Mouse (Mus musculus) liver, embryonic 12.5 days (tissue): ENCODE measurements around the gene Nhsl1. TPM values are rescaled to one million over a fixed set of nuclear protein-coding genes. Genes with fewer than 3 reads are reported as not detected.

Experiments used
- ATAC-seq: fragments of 200-750 bp; cut with Nextera tagmentation; 2 replicates; pipeline ENCODE4 v1.8.0; 2017; ENCODE audit warnings: moderate number of reproducible peaks, mild to moderate bottlenecking, moderate library complexity
- H3K27ac ChIP-seq: fragments of 300-500 bp; sonication (generic); 2 replicates; pipeline ENCODE4 v1.5.1; 2016; ENCODE audit warnings: mild to moderate bottlenecking
- H3K27me3 ChIP-seq: fragments of 300-500 bp; sonication (generic); replicated peaks from 2 replicates; pipeline ENCODE4 v1.6.1; 2016; ENCODE audit warnings: mild to moderate bottlenecking, moderate library complexity
- H3K36me3 ChIP-seq: fragments of 300-500 bp; sonication (generic); 2 replicates; pipeline ENCODE4 v1.6.1; 2016; ENCODE audit warnings: mild to moderate bottlenecking, moderate library complexity
- H3K4me1 ChIP-seq: fragments of 300-500 bp; sonication (generic); 2 replicates; pipeline ENCODE4 v1.6.1; 2016
- H3K4me2 ChIP-seq: fragments of 300-500 bp; sonication (generic); 2 replicates; pipeline ENCODE4 v1.6.1; 2016; ENCODE audit warnings: mild to moderate bottlenecking, moderate library complexity
- H3K4me3 ChIP-seq: fragments of 300-500 bp; sonication (generic); 2 replicates; pipeline ENCODE4 v1.5.1; 2016; ENCODE audit warnings: mild to moderate bottlenecking, moderate library complexity
- H3K9ac ChIP-seq: fragments of 300-500 bp; sonication (generic); 2 replicates; pipeline ENCODE4 v1.6.1; 2016; ENCODE audit warnings: mild to moderate bottlenecking, moderate library complexity
- H3K9me3 ChIP-seq: fragments of 300-500 bp; sonication (generic); replicated peaks from 2 replicates; pipeline ENCODE4 v1.6.1; 2016; ENCODE audit warnings: mild to moderate bottlenecking, moderate library complexity
- WGBS: fragments of 180-500 bp; shearing (Covaris S2); methylation state at CpG from one replicate; pipeline ENCODE4 v1.1.7; 2016; ENCODE audit not compliant: insufficient replicate concordance; 5-methylcytosine and 5-hydroxymethylcytosine counted together
- polyA plus RNA-seq: library from polyadenylated mRNA; unstranded; fragments of >200 nt; fragmentation: Nextera tagmentation; extraction: Ambion mirVana; gene quantifications from 2 replicates; pipeline ENCODE4 v1.2.1, GENCODE M21; 2016

The Nhsl1 gene
- polyA plus RNA-seq, 1 experiment from 2014 or later, result 0.97 TPM

GRCm38 (mm10) chr10:18480836-18481235 lies 162.1 kb downstream of the Nhsl1 start:
- Histone ChIP-seq H3K27me3 (no peaks in the 10 kb centered on the region), H3K36me3 (no peaks in the 10 kb centered on the region), H3K27ac (no peak overlapping the region), H3K4me3 (no peak overlapping the region), H3K9ac (no peak overlapping the region), H3K4me2 (no peak overlapping the region), H3K9me3 (no peaks in the 10 kb centered on the region), H3K4me1 (peaks cover 6% of the 10 kb centered on the region; the same call in 1 of the 2 replicates)
- 81% methylated on average over 10 of the region's 10 CpGs for WGBS
- no peak for ATAC-seq

- 35% methylated on average over 4 of the region's 4 CpGs for WGBS
- no peak overlapping the region for H3K27ac ChIP-seq
- ATAC-seq, result no peak
These were observed 163.9 kb downstream of the Nhsl1 start for GRCm38 (mm10) chr10:18482558-18483141.

GRCm38 (mm10) chr10:18483658-18484057 lies 164.9 kb downstream of the Nhsl1 start:
- Histone ChIP-seq H3K27ac (no peak overlapping the region), H3K4me1 (peaks cover 6% of the 10 kb centered on the region; the same call in 1 of the 2 replicates), H3K4me2 (no peak overlapping the region), H3K9ac (no peak overlapping the region), H3K9me3 (no peaks in the 10 kb centered on the region), H3K4me3 (no peak overlapping the region), H3K27me3 (no peaks in the 10 kb centered on the region), H3K36me3 (no peaks in the 10 kb centered on the region)
- 71% methylated on average over 3 of the region's 3 CpGs for WGBS
- ATAC-seq, result no peak

More at GRCm38 (mm10) chr10:18482558-18483141, 163.9 kb downstream of the Nhsl1 start:
- H3K36me3 ChIP-seq, result no peaks in the 10 kb centered on the region
- no peaks in the 10 kb centered on the region for H3K27me3 ChIP-seq
- H3K4me3 ChIP-seq, result no peak overlapping the region
- H3K4me1 ChIP-seq, result peaks cover 6% of the 10 kb centered on the region; the same call in 1 of the 2 replicates
- no peak overlapping the region for H3K4me2 ChIP-seq
- no peak overlapping the region for H3K9ac ChIP-seq
- H3K9me3 ChIP-seq, result no peaks in the 10 kb centered on the region

GRCm38 (mm10) chr10:18484731-18485130 lies 165.9 kb downstream of the Nhsl1 start:
- 67% methylated on average over 5 of the region's 5 CpGs for WGBS
- Histone ChIP-seq H3K27ac (no peak overlapping the region), H3K27me3 (no peaks in the 10 kb centered on the region), H3K4me1 (peaks cover 6% of the 10 kb centered on the region; the same call in 1 of the 2 replicates), H3K9ac (no peak overlapping the region), H3K4me3 (no peak overlapping the region), H3K9me3 (no peaks in the 10 kb centered on the region), H3K4me2 (no peak overlapping the region), H3K36me3 (no peaks in the 10 kb centered on the region)
- no peak for ATAC-seq

GRCm38 (mm10) chr10:18488239-18488803 lies 169.5 kb downstream of the Nhsl1 start:
- no peaks in the 10 kb centered on the region for H3K27me3 ChIP-seq
- H3K4me3 ChIP-seq, result no peak overlapping the region
- no peak for ATAC-seq
- H3K9me3 ChIP-seq, result no peaks in the 10 kb centered on the region
- no peaks in the 10 kb centered on the region for H3K4me1 ChIP-seq
- H3K4me2 ChIP-seq, result no peak overlapping the region
- H3K9ac ChIP-seq, result no peak overlapping the region
- H3K27ac ChIP-seq, result no peak overlapping the region
- WGBS, result 71% methylated on average over 7 of the region's 7 CpGs
- H3K36me3 ChIP-seq, result no peaks in the 10 kb centered on the region

- H3K4me2 ChIP-seq, result no peak overlapping the region
- no peaks in the 10 kb centered on the region for H3K9me3 ChIP-seq
- WGBS, result 54% methylated on average over 10 of the region's 10 CpGs
- H3K9ac ChIP-seq, result no peak overlapping the region
- H3K36me3 ChIP-seq, result no peaks in the 10 kb centered on the region
- ATAC-seq, result no peak
- H3K4me3 ChIP-seq, result no peak overlapping the region
- no peaks in the 10 kb centered on the region for H3K4me1 ChIP-seq
- H3K27ac ChIP-seq, result no peak overlapping the region
- H3K27me3 ChIP-seq, result no peaks in the 10 kb centered on the region
These were observed 171.2 kb downstream of the Nhsl1 start for GRCm38 (mm10) chr10:18489936-18490335.

- Histone ChIP-seq H3K9ac (no peak overlapping the region), H3K27me3 (no peaks in the 10 kb centered on the region), H3K4me1 (no peaks in the 10 kb centered on the region), H3K4me3 (no peak overlapping the region), H3K27ac (no peak overlapping the region), H3K9me3 (no peaks in the 10 kb centered on the region), H3K4me2 (no peak overlapping the region), H3K36me3 (no peaks in the 10 kb centered on the region)
- no peak for ATAC-seq
- WGBS, result 18% methylated on average over 4 of the region's 4 CpGs
These were observed 173.2 kb downstream of the Nhsl1 start for GRCm38 (mm10) chr10:18491952-18492351.

GRCm38 (mm10) chr10:18493010-18493894 lies 174.5 kb downstream of the Nhsl1 start:
- 70% methylated on average over 11 of the region's 11 CpGs for WGBS
- H3K27ac ChIP-seq, result no peak overlapping the region
- H3K27me3 ChIP-seq, result no peaks in the 10 kb centered on the region
- no peaks in the 10 kb centered on the region for H3K4me1 ChIP-seq
- no peak overlapping the region for H3K4me2 ChIP-seq
- no peak overlapping the region for H3K9ac ChIP-seq
- no peak for ATAC-seq
- no peaks in the 10 kb centered on the region for H3K9me3 ChIP-seq
- H3K36me3 ChIP-seq, result no peaks in the 10 kb centered on the region
- no peak overlapping the region for H3K4me3 ChIP-seq

GRCm38 (mm10) chr10:18494249-18494648 lies 175.5 kb downstream of the Nhsl1 start:
- Histone ChIP-seq H3K4me3 (no peak overlapping the region), H3K4me2 (no peak overlapping the region), H3K27ac (no peak overlapping the region), H3K27me3 (no peaks in the 10 kb centered on the region), H3K9ac (no peak overlapping the region), H3K4me1 (no peaks in the 10 kb centered on the region), H3K9me3 (no peaks in the 10 kb centered on the region), H3K36me3 (no peaks in the 10 kb centered on the region)
- ATAC-seq, result no peak
- WGBS, result 66% methylated on average over 7 of the region's 7 CpGs

GRCm38 (mm10) chr10:18497066-18497465 lies 178.3 kb downstream of the Nhsl1 start:
- Histone ChIP-seq H3K4me3 (no peak overlapping the region), H3K36me3 (no peaks in the 10 kb centered on the region), H3K9me3 (no peaks in the 10 kb centered on the region), H3K9ac (no peak overlapping the region), H3K27me3 (no peaks in the 10 kb centered on the region), H3K27ac (no peak overlapping the region), H3K4me1 (no peaks in the 10 kb centered on the region), H3K4me2 (no peak overlapping the region)
- ATAC-seq, result no peak
- WGBS, result 68% methylated on average over 7 of the region's 7 CpGs

- 72% methylated on average over 3 of the region's 3 CpGs for WGBS
- Histone ChIP-seq H3K36me3 (no peaks in the 10 kb centered on the region), H3K4me2 (no peak overlapping the region), H3K9ac (no peak overlapping the region), H3K4me1 (no peaks in the 10 kb centered on the region), H3K27me3 (no peaks in the 10 kb centered on the region), H3K4me3 (no peak overlapping the region), H3K9me3 (no peaks in the 10 kb centered on the region), H3K27ac (no peak overlapping the region)
- no peak for ATAC-seq
These were observed 183.2 kb downstream of the Nhsl1 start for GRCm38 (mm10) chr10:18501997-18502396.

GRCm38 (mm10) chr10:18505690-18506089 lies 186.9 kb downstream of the Nhsl1 start:
- Histone ChIP-seq H3K27ac (no peak overlapping the region), H3K9me3 (no peaks in the 10 kb centered on the region), H3K36me3 (no peaks in the 10 kb centered on the region), H3K4me3 (no peak overlapping the region), H3K4me2 (no peak overlapping the region), H3K9ac (no peak overlapping the region), H3K27me3 (no peaks in the 10 kb centered on the region), H3K4me1 (no peaks in the 10 kb centered on the region)
- 73% methylated on average over 10 of the region's 10 CpGs for WGBS
- no peak for ATAC-seq
